Mouse (Mus musculus): ENCODE measurements at regions not wholly inside any gene's neighbourhood (a gene's known extent, or its start where the extent isn't known, plus 50 kb on each side); places are given as distances from the start of the nearest gene placed in this dataset.

- Histone ChIP-seq H3K79me2 (replicated peaks; ENCODE audit: control insufficient read depth, extremely low read depth, insufficient read depth, poor library complexity, severe bottlenecking) (no peaks in the 10 kb centered on the region), H3K4me1 (ENCODE audit: control insufficient read depth in 1 of 2, insufficient read depth in 2 of 2) (peaks cover 0 to 6% of the 10 kb centered on the region in 2 experiments; a peak in 2 of 4 replicates), H3K36me3 (replicated peaks in 1 of 2; ENCODE audit: control insufficient read depth in 1 of 2, insufficient read depth in 1 of 2, low read length in 1 of 2) (no peaks in the 10 kb centered on the region), H3K27ac (ENCODE audit: insufficient read depth, low read depth) (no peak overlapping the region), H3K9me3 (replicated peaks; ENCODE audit: low read length) (no peaks in the 10 kb centered on the region), H3K4me3 (replicated peaks in 1 of 3; ENCODE audit: low read depth in 2 of 3, low read length in 2 of 3, poor library complexity in 1 of 3) (no peak overlapping the region), H3K9ac (ENCODE audit: insufficient read depth, low read depth) (no peak overlapping the region), H3K27me3 (replicated peaks) (no peaks in the 10 kb centered on the region), H3K4me2 (ENCODE audit: insufficient read depth, low read depth, poor library complexity, severe bottlenecking) (no peak overlapping the region)
- TF ChIP-seq POLR2AphosphoS2 (IDR thresholded peaks at IDR 0.05; ENCODE audit: low read depth, low read length), result no peak
- TF ChIP-seq RAD21 (IDR thresholded peaks at IDR 0.05; ENCODE audit: low read depth, low read length), result peak; percentile 89
- peak; percentile 85 for TF ChIP-seq SMC3 (IDR thresholded peaks at IDR 0.05; ENCODE audit: low read depth, low read length)
- no peak for TF ChIP-seq POLR2A (IDR thresholded peaks at IDR 0.05; ENCODE audit: low read depth, low read length)
- peak; percentile 71 to 87; a peak in 3 of 4 replicates for TF ChIP-seq CTCF (conservative IDR thresholded peaks at IDR 0.05 in 1 of 2, IDR thresholded peaks at IDR 0.05 in 1 of 2; ENCODE audit: low read depth in 2 of 2, low read length in 2 of 2)
- no peak for TF ChIP-seq HCFC1 (IDR thresholded peaks at IDR 0.05; ENCODE audit: low read depth, low read length)
- in situ Hi-C loops (cut with MboI; ENCODE audit: low pct_ligation_motif_present, low pct_unique_long_range_greater_than_20kb, low sequenced_read_pairs), result loop anchor here (25.0 kb wide), 3 partner anchors 225 to 550 kb away; partner anchors contain the start of gene Sema5a
- dilution Hi-C loops (cut with MboI; ENCODE audit: extremely low pct_ligation_motif_present, extremely low pct_unique_long_range_greater_than_20kb, low sequenced_read_pairs), result no loop called here
- DNase-seq (ENCODE audit: extremely low read depth), result peak; percentile 80
Observed at GRCm38 (mm10) chr15:32012044-32012443, 165.0 kb upstream of the Tas2r119 start.

GRCm38 (mm10) chr15:32012838-32013237 is 164.3 kb upstream of the Tas2r119 start:
- TF ChIP-seq ZMIZ1 (IDR thresholded peaks at IDR 0.05; ENCODE audit: low read depth, low read length) (no peak), SMC3 (IDR thresholded peaks at IDR 0.05; ENCODE audit: low read depth, low read length) (no peak), NELFE (IDR thresholded peaks at IDR 0.05; ENCODE audit: low read depth, low read length) (no peak), JUND (conservative IDR thresholded peaks at IDR 0.05; ENCODE audit: low read depth, low read length) (no peak), IRF4 (IDR thresholded peaks at IDR 0.05; ENCODE audit: low read depth, low read length) (no peak), USF2 (conservative IDR thresholded peaks at IDR 0.05; ENCODE audit: low read depth, low read length) (no peak), ZNF384 (IDR thresholded peaks at IDR 0.05; ENCODE audit: low read depth, low read length) (no peak), USF1 (IDR thresholded peaks at IDR 0.05; ENCODE audit: low read depth, low read length) (no peak), TBP (conservative IDR thresholded peaks at IDR 0.05; ENCODE audit: low read depth, low read length) (no peak)
- Histone ChIP-seq H3K27ac (ENCODE audit: insufficient read depth, low read depth) (no peak overlapping the region), H3K4me2 (ENCODE audit: insufficient read depth, low read depth, poor library complexity, severe bottlenecking) (no peak overlapping the region), H3K4me3 (replicated peaks in 1 of 3; ENCODE audit: low read depth in 2 of 3, low read length in 2 of 3, poor library complexity in 1 of 3) (no peak overlapping the region), H3K79me2 (replicated peaks; ENCODE audit: control insufficient read depth, extremely low read depth, insufficient read depth, poor library complexity, severe bottlenecking) (no peaks in the 10 kb centered on the region), H3K9me3 (replicated peaks; ENCODE audit: low read length) (no peaks in the 10 kb centered on the region), H3K36me3 (replicated peaks in 1 of 2; ENCODE audit: control insufficient read depth in 1 of 2, insufficient read depth in 1 of 2, low read length in 1 of 2) (no peaks in the 10 kb centered on the region), H3K9ac (ENCODE audit: insufficient read depth, low read depth) (no peak overlapping the region), H3K27me3 (replicated peaks) (no peaks in the 10 kb centered on the region), H3K4me1 (ENCODE audit: control insufficient read depth in 1 of 2, insufficient read depth in 2 of 2) (peaks cover 0 to 6% of the 10 kb centered on the region in 2 experiments; a peak in 2 of 4 replicates)
- dilution Hi-C loops (cut with MboI; ENCODE audit: extremely low pct_ligation_motif_present, extremely low pct_unique_long_range_greater_than_20kb, low sequenced_read_pairs), result no loop called here
- in situ Hi-C loops (cut with MboI; ENCODE audit: low pct_ligation_motif_present, low pct_unique_long_range_greater_than_20kb, low sequenced_read_pairs), result loop anchor here (25.0 kb wide), 3 partner anchors 224 to 549 kb away; partner anchors contain the start of gene Sema5a
- DNase-seq (ENCODE audit: extremely low read depth), result no peak

- dilution Hi-C loops (cut with MboI; ENCODE audit: extremely low pct_ligation_motif_present, extremely low pct_unique_long_range_greater_than_20kb, low sequenced_read_pairs), result no loop called here
- in situ Hi-C loops (cut with MboI; ENCODE audit: low pct_ligation_motif_present, low pct_unique_long_range_greater_than_20kb, low sequenced_read_pairs), result loop anchor here (25.0 kb wide), 3 partner anchors 222 to 547 kb away; partner anchors contain the start of gene Sema5a
- DNase-seq (ENCODE audit: extremely low read depth), result no peak
- no peaks in the 10 kb centered on the region for H3K9me3 ChIP-seq (replicated peaks; ENCODE audit: low read length)
- no peaks in the 10 kb centered on the region for H3K36me3 ChIP-seq (replicated peaks in 1 of 2; ENCODE audit: control insufficient read depth in 1 of 2, insufficient read depth in 1 of 2, low read length in 1 of 2)
- peaks cover 0 to 7% of the 10 kb centered on the region in 2 experiments; a peak in 2 of 4 replicates for H3K4me1 ChIP-seq (ENCODE audit: control insufficient read depth in 1 of 2, insufficient read depth in 2 of 2)
- H3K9ac ChIP-seq (ENCODE audit: insufficient read depth, low read depth), result no peak overlapping the region
- TF ChIP-seq HCFC1 (IDR thresholded peaks at IDR 0.05; ENCODE audit: low read depth, low read length) (no peak), TBP (conservative IDR thresholded peaks at IDR 0.05; ENCODE audit: low read depth, low read length) (no peak), RCOR1 (conservative IDR thresholded peaks at IDR 0.05; ENCODE audit: low read depth, low read length) (no peak), MAX (IDR thresholded peaks at IDR 0.05; ENCODE audit: low read length) (no peak), TCF12 (IDR thresholded peaks at IDR 0.05; ENCODE audit: low read depth, low read length) (no peak), POLR2AphosphoS2 (IDR thresholded peaks at IDR 0.05; ENCODE audit: low read depth, low read length) (no peak), ZMIZ1 (IDR thresholded peaks at IDR 0.05; ENCODE audit: low read depth, low read length) (no peak), SMC3 (IDR thresholded peaks at IDR 0.05; ENCODE audit: low read depth, low read length) (no peak), MAFK (IDR thresholded peaks at IDR 0.05; ENCODE audit: insufficient replicate concordance, low read length) (no peak), USF1 (IDR thresholded peaks at IDR 0.05; ENCODE audit: low read depth, low read length) (no peak), MXI1 (IDR thresholded peaks at IDR 0.05; ENCODE audit: low read depth, low read length) (no peak), CHD1 (IDR thresholded peaks at IDR 0.05; ENCODE audit: low read depth, low read length) (no peak), ZC3H11A (IDR thresholded peaks at IDR 0.05; ENCODE audit: low read depth, low read length) (no peak), CHD2 (IDR thresholded peaks at IDR 0.05; ENCODE audit: low read length) (no peak)
- no peaks in the 10 kb centered on the region for H3K27me3 ChIP-seq (replicated peaks)
- H3K4me3 ChIP-seq (replicated peaks in 1 of 3; ENCODE audit: low read depth in 2 of 3, low read length in 2 of 3, poor library complexity in 1 of 3), result no peak overlapping the region
- no peak overlapping the region for H3K4me2 ChIP-seq (ENCODE audit: insufficient read depth, low read depth, poor library complexity, severe bottlenecking)
- no peak overlapping the region for H3K27ac ChIP-seq (ENCODE audit: insufficient read depth, low read depth)
- no peaks in the 10 kb centered on the region for H3K79me2 ChIP-seq (replicated peaks; ENCODE audit: control insufficient read depth, extremely low read depth, insufficient read depth, poor library complexity, severe bottlenecking)
Observed at GRCm38 (mm10) chr15:32015169-32015568, 161.9 kb upstream of the Tas2r119 start.

Measured in CH12.LX (cell line).